Mouse (Mus musculus) heart, embryonic 16.5 days (tissue): Measurements from ENCODE around the gene Wnt10b. TPM values are rescaled to one million over a fixed set of nuclear protein-coding genes. Genes with fewer than 3 reads are reported as not detected.

Experiments
- ATAC-seq: fragments of 200-750 bp; cut with Nextera tagmentation; replicated peaks from 2 replicates; pipeline ENCODE4 v1.8.0; 2017; ENCODE audit warnings: moderate number of reproducible peaks; ENCODE audit not compliant: insufficient read depth, low FRiP score; ENCODE audit errors: extremely low read depth
- H3K27ac ChIP-seq: fragments of 300-500 bp; sonication (generic); 2 replicates; pipeline ENCODE4 v1.5.1; 2014; ENCODE audit warnings: mild to moderate bottlenecking, low read length, control low read depth, moderate library complexity
- H3K27me3 ChIP-seq: fragments of 300-500 bp; sonication (generic); 2 replicates; pipeline ENCODE4 v1.6.1; 2014; ENCODE audit warnings: low read length, mixed read lengths; ENCODE audit not compliant: control insufficient read depth, insufficient read depth
- H3K36me3 ChIP-seq: fragments of 300-500 bp; sonication (generic); 2 replicates; pipeline ENCODE4 v1.6.1; 2014; ENCODE audit not compliant: control insufficient read depth, insufficient read depth
- H3K4me1 ChIP-seq: fragments of 300-500 bp; sonication (generic); 2 replicates; pipeline ENCODE4 v1.6.1; 2014; ENCODE audit warnings: low read length, mixed read lengths; ENCODE audit not compliant: control insufficient read depth, insufficient read depth
- H3K4me2 ChIP-seq: fragments of 300-500 bp; sonication (generic); 2 replicates; pipeline ENCODE4 v1.6.1; 2014; ENCODE audit warnings: low read depth, mild to moderate bottlenecking, control low read depth, low read length
- H3K4me3 ChIP-seq: fragments of 300-500 bp; sonication (generic); 2 replicates; pipeline ENCODE4 v1.5.1; 2014; ENCODE audit warnings: mild to moderate bottlenecking, control low read depth, low read length
- H3K9ac ChIP-seq: fragments of 300-500 bp; sonication (generic); 2 replicates; pipeline ENCODE4 v1.6.1; 2014; ENCODE audit warnings: low read length, control low read depth
- H3K9me3 ChIP-seq: fragments of 300-500 bp; sonication (generic); replicated peaks from 2 replicates; pipeline ENCODE4 v1.6.1; 2016; ENCODE audit warnings: low read length; ENCODE audit not compliant: control insufficient read depth
- WGBS: fragments of 180-500 bp; shearing (Covaris S2); extraction: QIAGEN DNeasy Blood & Tissue Kit; methylation state at CpG from one replicate; pipeline ENCODE4 v1.1.7; 2014; 5-methylcytosine and 5-hydroxymethylcytosine counted together
- polyA plus RNA-seq: library from polyadenylated mRNA; unstranded; fragments of >200 nt; fragmentation: Nextera tagmentation; extraction: Ambion mirVana; gene quantifications from 2 replicates; pipeline ENCODE4 v1.2.1, GENCODE M21; 2015

Wnt10b gene
- polyA plus RNA-seq, 1 experiment from 2014 or later = 0.28 TPM

GRCm38 (mm10) chr15:98729791-98730545, 48.0 kb downstream of the Wnt10b start:
- WGBS = 60% methylated on average over 7 of the region's 7 CpGs
- Histone ChIP-seq H3K27ac (no peak overlapping the region), H3K27me3 (peaks cover 3% of the 10 kb centered on the region; the same call in 1 of the 2 replicates), H3K9ac (no peak overlapping the region), H3K4me3 (no peak overlapping the region), H3K4me1 (peaks cover 19% of the 10 kb centered on the region), H3K36me3 (no peaks in the 10 kb centered on the region), H3K9me3 (no peaks in the 10 kb centered on the region), H3K4me2 (no peak overlapping the region)
- no peak for ATAC-seq

GRCm38 (mm10) chr15:98728366-98728765, 49.6 kb downstream of the Wnt10b start:
- Histone ChIP-seq H3K9ac (no peak overlapping the region; the same call in 1 of the 2 replicates), H3K27ac (no peak overlapping the region), H3K4me1 (peaks cover 15% of the 10 kb centered on the region), H3K4me3 (peak overlapping the region; percentile 82), H3K4me2 (peak overlapping the region; percentile 99), H3K9me3 (no peaks in the 10 kb centered on the region), H3K27me3 (peaks cover 8% of the 10 kb centered on the region; the same call in 1 of the 2 replicates), H3K36me3 (no peaks in the 10 kb centered on the region)
- 34% methylated on average over 9 of the region's 9 CpGs for WGBS
- no peak for ATAC-seq

GRCm38 (mm10) chr15:98727443-98728321, 50.3 kb downstream of the Wnt10b start, which contains the start of gene Fkbp11:
Gene Fkbp11, minus strand, starts transcription at chr15:98728198.
- peak; percentile 85 for ATAC-seq
- WGBS = under 1% methylated on average over 39 of the region's 39 CpGs

GRCm38 (mm10) chr15:98726746-98727145, 51.2 kb downstream of the Wnt10b start:
- Histone ChIP-seq H3K4me1 (peaks cover 14% of the 10 kb centered on the region), H3K4me3 (peak overlapping the region; percentile 82), H3K27me3 (peaks cover 11% of the 10 kb centered on the region), H3K4me2 (peak overlapping the region; percentile 99), H3K9me3 (no peaks in the 10 kb centered on the region), H3K9ac (peak overlapping the region; percentile 79), H3K27ac (no peak overlapping the region), H3K36me3 (no peaks in the 10 kb centered on the region)
- ATAC-seq = no peak
- 52% methylated on average over 7 of the region's 7 CpGs for WGBS

More at GRCm38 (mm10) chr15:98727443-98728321, 50.3 kb downstream of the Wnt10b start, which contains the start of gene Fkbp11:
- H3K4me1 ChIP-seq = peaks cover 14% of the 10 kb centered on the region
- peaks cover 8% of the 10 kb centered on the region for H3K27me3 ChIP-seq
- no peaks in the 10 kb centered on the region for H3K9me3 ChIP-seq
- H3K9ac ChIP-seq = peak within 1 kb of the TSS; percentile 79
- H3K36me3 ChIP-seq = no peaks in the 10 kb centered on the region
- peak within 1 kb of the TSS; percentile 99 for H3K4me2 ChIP-seq
- peak within 1 kb of the TSS; percentile 82 for H3K4me3 ChIP-seq
- no peak within 1 kb of the TSS for H3K27ac ChIP-seq

GRCm38 (mm10) chr15:98726079-98726478, 51.9 kb downstream of the Wnt10b start:
- H3K27me3 ChIP-seq = peaks cover 14% of the 10 kb centered on the region
- H3K4me1 ChIP-seq = peaks cover 14% of the 10 kb centered on the region
- H3K9me3 ChIP-seq = no peaks in the 10 kb centered on the region
- no peak overlapping the region for H3K4me3 ChIP-seq
- H3K27ac ChIP-seq = no peak overlapping the region
- ATAC-seq = no peak
- H3K4me2 ChIP-seq = no peak overlapping the region
- no peaks in the 10 kb centered on the region for H3K36me3 ChIP-seq
- no peak overlapping the region for H3K9ac ChIP-seq
- WGBS = 75% methylated on average over 4 of the region's 4 CpGs

- no peak for ATAC-seq
- Histone ChIP-seq H3K27me3 (peaks cover 14% of the 10 kb centered on the region), H3K4me3 (no peak overlapping the region), H3K27ac (no peak overlapping the region), H3K9ac (no peak overlapping the region), H3K9me3 (no peaks in the 10 kb centered on the region), H3K4me1 (peaks cover 14% of the 10 kb centered on the region), H3K36me3 (no peaks in the 10 kb centered on the region), H3K4me2 (no peak overlapping the region)
- 31% methylated on average over 19 of the region's 19 CpGs for WGBS
Observed at GRCm38 (mm10) chr15:98724441-98724840, 53.5 kb downstream of the Wnt10b start.

GRCm38 (mm10) chr15:98722854-98723253, 55.1 kb downstream of the Wnt10b start:
- no peak for ATAC-seq
- Histone ChIP-seq H3K27ac (no peak overlapping the region), H3K4me1 (peaks cover 10% of the 10 kb centered on the region), H3K27me3 (peaks cover 14% of the 10 kb centered on the region), H3K4me2 (peak overlapping the region; percentile 50), H3K9ac (no peak overlapping the region), H3K9me3 (no peaks in the 10 kb centered on the region), H3K36me3 (no peaks in the 10 kb centered on the region), H3K4me3 (peak overlapping the region; percentile 14; the same call in 1 of the 2 replicates)
- 44% methylated on average over 14 of the region's 14 CpGs for WGBS

GRCm38 (mm10) chr15:98722191-98722590, 55.8 kb downstream of the Wnt10b start:
- no peak overlapping the region for H3K4me2 ChIP-seq
- no peaks in the 10 kb centered on the region for H3K36me3 ChIP-seq
- ATAC-seq = no peak
- 79% methylated on average over 8 of the region's 8 CpGs for WGBS
- H3K9me3 ChIP-seq = no peaks in the 10 kb centered on the region
- H3K4me1 ChIP-seq = peaks cover 6% of the 10 kb centered on the region
- H3K27ac ChIP-seq = no peak overlapping the region
- H3K27me3 ChIP-seq = peaks cover 14% of the 10 kb centered on the region
- no peak overlapping the region for H3K9ac ChIP-seq
- no peak overlapping the region for H3K4me3 ChIP-seq
